In the genomic region with DNA sequence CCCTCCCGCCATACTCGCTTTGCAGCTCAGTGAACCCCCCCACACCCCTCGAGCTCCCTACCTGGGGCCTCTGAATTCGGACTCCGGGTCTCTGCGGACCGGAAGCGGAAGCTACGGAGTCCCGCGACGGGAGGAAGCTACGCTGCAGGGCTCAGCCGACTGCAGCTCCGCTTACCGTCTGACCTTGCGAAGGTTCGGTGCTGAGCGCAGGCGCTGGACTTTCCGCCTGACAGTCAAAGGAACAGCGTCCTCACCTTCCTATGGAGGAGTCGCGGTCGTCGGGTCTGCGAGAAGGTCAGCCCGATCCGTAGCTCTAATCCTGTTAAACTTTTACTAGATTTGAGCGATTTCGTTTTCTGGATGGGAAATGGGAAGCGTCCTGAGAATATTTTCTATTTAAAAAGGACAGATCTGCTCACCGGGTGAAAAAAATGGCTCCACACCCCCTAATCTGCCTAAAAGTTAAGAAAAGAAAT, we compare ENCODE assay signal across 8 mouse cellular contexts. TPM values are rescaled to one million over a fixed set of nuclear protein-coding genes. Genes with fewer than 3 reads are reported as not detected.
DNase-seq lines count a peak whose midpoint lies in the region; ATAC-seq and TF ChIP-seq lines count a peak whose summit lies in the region.

A gene (minus strand): TSS at position 128 of the 476 bp plus-strand sequence.

- TF ChIP-seq CTCF in Patski (IDR thresholded peaks at IDR 0.05) = no peak

- ATAC-seq in Patski = peak; percentile 94
- peak; percentile 92 for ATAC-seq in hindbrain, embryonic 13.5 days (ENCODE audit: low FRiP score)

- H3K4me3 ChIP-seq in hindbrain, embryonic 13.5 days = peak within 1 kb of the TSS; percentile 72
- peak within 1 kb of the TSS; percentile 83 for H3K4me3 ChIP-seq in macrophage (ENCODE audit: inconsistent target)

- peaks cover 25% of the 10 kb centered on the region for H3K4me1 ChIP-seq in hindbrain, embryonic 13.5 days (replicated peaks)

- CTCF ChIA-PET in Patski (lab: Charles Lee) = interaction anchor here (1.0 to 6.5 kb wide), 6 partner anchors 10 to 239 kb away, joined by 3 to 35 read pairs (median 6); a partner anchor contains a TSS

- H3K4me2 ChIP-seq in hindbrain, embryonic 13.5 days = peak within 1 kb of the TSS; percentile 82

- WGBS in hindbrain, embryonic 13.5 days = under 1% methylated on average over 33 of the region's 33 CpGs
- WGBS in macrophage (ENCODE audit: missing documents) = 0% methylated on average over 33 of the region's 33 CpGs

- POLR2A ChIA-PET in Patski (lab: Charles Lee) = interaction anchor here (0.7 to 1.3 kb wide), 4 partner anchors 10 to 34 kb away, joined by 3 to 10 read pairs (median 5); a partner anchor contains a TSS

- peak within 1 kb of the TSS; percentile 86 for H3K9ac ChIP-seq in hindbrain, embryonic 13.5 days

- peaks cover 68% of the 10 kb centered on the region for H3K79me2 ChIP-seq in macrophage (ENCODE audit: inconsistent target)

- H3K9me3 ChIP-seq in hindbrain, embryonic 13.5 days = no peaks in the 10 kb centered on the region

- peak; percentile 77 for DNase-seq in Patski (ENCODE audit: low read depth, low spot score)
- DNase-seq in cerebellum, postnatal 10 days = peak; percentile 90 to 91
- peak; percentile 76 to 77 for DNase-seq in frontal cortex, postnatal 14 days (ENCODE audit: low spot score in 2 of 2)
- DNase-seq in left cerebral cortex, adult 18-20 months (ENCODE audit: low spot score in 2 of 2) = peak; percentile 80 to 88
- DNase-seq in right cerebral cortex, adult 18-20 months = peak; percentile 92
- DNase-seq in urinary bladder, postnatal 10 days (ENCODE audit: low spot score) = peak; percentile 43

- H3K27me3 ChIP-seq in Patski = no peaks in the 10 kb centered on the region
- no peaks in the 10 kb centered on the region for H3K27me3 ChIP-seq in hindbrain, embryonic 13.5 days

- in situ Hi-C loops in Patski (cut with MboI; ENCODE audit: low pct_unique_long_range_greater_than_20kb) = no loop called here

- peak within 1 kb of the TSS; percentile 85 for H3K27ac ChIP-seq in hindbrain, embryonic 13.5 days
- H3K27ac ChIP-seq in macrophage = peak within 1 kb of the TSS; percentile 64

- peaks cover 31% of the 10 kb centered on the region for H3K36me3 ChIP-seq in hindbrain, embryonic 13.5 days
- H3K36me3 ChIP-seq in macrophage (ENCODE audit: inconsistent target) = peaks cover 27% of the 10 kb centered on the region

RNA-seq across cellular contexts. Expression of the gene that starts here (rescaled TPM):
- polyA plus RNA-seq in Patski (2021) (354 TPM), macrophage (2018) (241 to 288 TPM (median 280 TPM) in 3 replicates)
- polyA plus RNA-seq in hindbrain, embryonic 13.5 days (2015; fragmentation: Nextera tagmentation; extraction: Ambion mirVana) = 331 and 342 TPM in 2 replicates
- total RNA-seq in left cerebral cortex, adult 18-20 months (2021) = 100 to 1,000 TPM; 163 to 166 TPM
- total RNA-seq in macrophage (2018; cell fraction: chromatin; rRNA removed) = 10 to 100 TPM in 24 of 26 experiments, 1 to 10 TPM in 2; 6.1 to 59.7 (median 21.0) TPM
- 100 to 1,000 TPM; 187 to 509 (median 267) TPM for total RNA-seq in macrophage (2018; cell fraction: cytosol; rRNA removed)
- total RNA-seq in macrophage (2018; cell fraction: nucleus; rRNA removed) = 100 to 1,000 TPM in 2 of 26 experiments, 10 to 100 TPM in 24; 33.7 to 105 (median 56.5) TPM

Comparison
In these comparisons a context has a peak if more than half of its experiments do, and no peak if none do; other contexts are left out.
1. Peak in every context shown above with its lines: DNase-seq, ATAC-seq, H3K4me3 ChIP-seq and H3K27ac ChIP-seq.